27 mouse cellular contexts compared by ENCODE assay signal in the genomic region with DNA sequence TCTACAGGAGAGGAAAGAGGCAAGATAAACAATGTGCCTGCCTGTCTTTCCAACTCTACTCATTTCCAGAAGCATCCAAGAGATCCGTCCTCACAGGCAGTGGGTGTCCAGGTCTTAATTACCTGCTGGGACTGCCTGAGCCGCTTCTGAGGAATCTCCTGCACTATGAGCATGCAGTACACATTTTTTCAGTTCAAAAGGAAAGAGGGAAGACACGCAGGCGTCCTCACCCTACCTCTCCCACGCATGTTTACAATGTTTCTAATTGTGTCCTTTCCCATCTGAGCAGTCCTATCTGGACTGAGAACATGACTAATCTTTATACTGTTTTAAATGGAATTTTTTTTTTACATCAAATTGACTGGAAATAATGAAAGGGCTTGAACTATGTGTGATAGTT.
DNase-seq lines count a peak whose midpoint lies in the region; ATAC-seq lines count a peak whose summit lies in the region.
"Had no signal": no experiment of that assay in that cellular context is flagged by ENCODE, and none has a peak within 500 bp of the region (broad histone marks: within the 10 kb centered on the region; RNA-seq: fewer than 3 reads in every experiment).

No protein-coding gene starts in this region.

- no peak overlapping the region for H3K4me2 ChIP-seq in midbrain, embryonic 13.5 days (replicated peaks)
- H3K4me2 ChIP-seq in midbrain, embryonic 15.5 days: no peak overlapping the region
- H3K4me2 ChIP-seq: heart, embryonic 15.5 days; kidney, embryonic 15.5 days; limb, embryonic 15.5 days; midbrain, embryonic 11.5 days; neural tube, embryonic 13.5 days had no signal

- no peaks in the 10 kb centered on the region for H3K36me3 ChIP-seq in midbrain, embryonic 13.5 days
- no peaks in the 10 kb centered on the region for H3K36me3 ChIP-seq in midbrain, embryonic 15.5 days (replicated peaks)
- H3K36me3 ChIP-seq: heart, embryonic 15.5 days; limb, embryonic 15.5 days; neural tube, embryonic 13.5 days had no signal

- peak; percentile 74 for DNase-seq in heart, adult 11 months
- DNase-seq in heart, adult 9 months (ENCODE audit: low spot score in 2 of 2): no peak
- DNase-seq in brain, adult 2 months (ENCODE audit: low read depth, low spot score): peak; percentile 65
- DNase-seq in telencephalon, adult 2 months (ENCODE audit: low read depth, low spot score): peak; percentile 58
- DNase-seq: adrenal gland, adult 2 months; adrenal gland, postnatal 36 days; B cell, adult 2 months; cerebellum, adult 2 months; cerebellum, postnatal 14 days; forebrain, postnatal 0 days; gastrocnemius, adult 2 months; gastrocnemius, postnatal 36 days; kidney, adult 18-20 months; kidney, postnatal 25 days; lung, postnatal 36 days; spleen, adult 18-20 months; thymus, postnatal 4 days had no signal

- peaks cover 49% of the 10 kb centered on the region for H3K4me1 ChIP-seq in midbrain, embryonic 13.5 days (replicated peaks)
- H3K4me1 ChIP-seq in midbrain, embryonic 15.5 days: peaks cover 25% of the 10 kb centered on the region

- no peaks in the 10 kb centered on the region for H3K27me3 ChIP-seq in midbrain, embryonic 13.5 days
- no peaks in the 10 kb centered on the region for H3K27me3 ChIP-seq in midbrain, embryonic 15.5 days (replicated peaks)
- H3K27me3 ChIP-seq: heart, embryonic 15.5 days; kidney, embryonic 15.5 days; limb, embryonic 15.5 days; neural tube, embryonic 13.5 days had no signal

- peak overlapping the region; percentile 14; the same call in 1 of the 2 replicates for H3K27ac ChIP-seq in midbrain, embryonic 13.5 days
- H3K27ac ChIP-seq in midbrain, embryonic 15.5 days: no peak overlapping the region
- H3K27ac ChIP-seq: gastrocnemius, adult 2 months; heart, embryonic 15.5 days; kidney, embryonic 15.5 days; limb, embryonic 10.5 days; limb, embryonic 15.5 days; neural tube, embryonic 13.5 days had no signal

- WGBS in midbrain, embryonic 13.5 days: 50% methylated on average over 5 of the region's 5 CpGs
- WGBS in midbrain, embryonic 15.5 days: 50% methylated on average over 5 of the region's 5 CpGs

- no peak for ATAC-seq in midbrain, embryonic 13.5 days
- ATAC-seq in midbrain, embryonic 15.5 days (replicated peaks): no peak
- ATAC-seq: activated CD4-positive, CD25-positive, alpha-beta regulatory T cell, adult 4 months; forebrain, postnatal 0 days; hindbrain, embryonic 16.5 days had no signal

- H3K9me3 ChIP-seq in midbrain, embryonic 13.5 days: no peaks in the 10 kb centered on the region
- H3K9me3 ChIP-seq in midbrain, embryonic 15.5 days: no peaks in the 10 kb centered on the region
- H3K9me3 ChIP-seq: heart, embryonic 15.5 days; kidney, embryonic 15.5 days; limb, embryonic 10.5 days; limb, embryonic 15.5 days; neural tube, embryonic 13.5 days had no signal

- H3K4me3 ChIP-seq in midbrain, embryonic 13.5 days (replicated peaks): no peak overlapping the region
- no peak overlapping the region for H3K4me3 ChIP-seq in midbrain, embryonic 15.5 days
- H3K4me3 ChIP-seq: gastrocnemius, adult 2 months; heart, embryonic 15.5 days; kidney, embryonic 15.5 days; limb, embryonic 10.5 days; limb, embryonic 15.5 days; neural tube, embryonic 13.5 days had no signal

- no peak overlapping the region for H3K9ac ChIP-seq in midbrain, embryonic 13.5 days (replicated peaks)
- H3K9ac ChIP-seq in midbrain, embryonic 15.5 days: no peak overlapping the region
- H3K9ac ChIP-seq: forebrain, postnatal 0 days; heart, embryonic 15.5 days; kidney, embryonic 15.5 days; limb, embryonic 15.5 days; neural tube, embryonic 13.5 days had no signal

Comparison
In these comparisons a context has a peak if more than half of its experiments do, and no peak if none do; other contexts are left out.
1. DNase-seq: peak in heart, adult 11 months (single experiment), brain, adult 2 months (single experiment) and telencephalon, adult 2 months (single experiment); none in heart, adult 9 months (0 of 2).